Mouse (Mus musculus) forebrain, embryonic 10.5 days (tissue): ENCODE data around the gene Kptn. TPM values are rescaled to one million over a fixed set of nuclear protein-coding genes. Genes with fewer than 3 reads are reported as not detected.

Experiments used
- DNase-seq: peaks from one replicate; pipeline ENCODE4 v3.0.0-alpha.2; 2017; ENCODE audit warnings: low spot score; ENCODE audit errors: extremely low spot score
- H3K27ac ChIP-seq: fragments of 300-500 bp; sonication (generic); 2 replicates; pipeline ENCODE4 v1.5.1; 2016; ENCODE audit warnings: mild to moderate bottlenecking
- H3K27me3 ChIP-seq: fragments of 300-500 bp; sonication (generic); 2 replicates; pipeline ENCODE4 v1.6.1; 2016; ENCODE audit warnings: mild to moderate bottlenecking; ENCODE audit not compliant: poor library complexity, severe bottlenecking
- H3K36me3 ChIP-seq: fragments of 300-500 bp; sonication (generic); replicated peaks from 2 replicates; pipeline ENCODE4 v1.6.1; 2016; ENCODE audit warnings: mild to moderate bottlenecking, moderate library complexity
- H3K4me1 ChIP-seq: fragments of 300-500 bp; sonication (generic); 2 replicates; pipeline ENCODE4 v1.6.1; 2016
- H3K4me3 ChIP-seq: fragments of 300-500 bp; sonication (generic); 2 replicates; pipeline ENCODE4 v1.5.1; 2016; ENCODE audit warnings: mild to moderate bottlenecking, moderate library complexity
- H3K9me3 ChIP-seq: fragments of 300-500 bp; sonication (generic); 2 replicates; pipeline ENCODE4 v1.6.1; 2016; ENCODE audit warnings: mild to moderate bottlenecking, moderate library complexity
- WGBS: fragments of 180-500 bp; shearing (Covaris S2); methylation state at CpG from one replicate; pipeline ENCODE4 v1.1.7; 2016; 5-methylcytosine and 5-hydroxymethylcytosine counted together
- polyA plus RNA-seq: library from polyadenylated mRNA; unstranded; fragments of >200 nt; fragmentation: Nextera tagmentation; extraction: Ambion mirVana; gene quantifications from 2 replicates; pipeline ENCODE4 v1.2.1, GENCODE M21; 2016

The Kptn gene
- polyA plus RNA-seq, 1 experiment from 2014 or later = 26.0 TPM

- peaks cover 61% of the 10 kb centered on the region for H3K36me3 ChIP-seq
- WGBS = 89% methylated on average over 5 of the region's 5 CpGs
- no peaks in the 10 kb centered on the region for H3K9me3 ChIP-seq
- H3K4me3 ChIP-seq = no peak overlapping the region
- H3K27ac ChIP-seq = no peak overlapping the region
- no peak for DNase-seq
- peaks cover 31% of the 10 kb centered on the region for H3K4me1 ChIP-seq
- no peaks in the 10 kb centered on the region for H3K27me3 ChIP-seq
Measured at GRCm38 (mm10) chr7:16102686-16103226, 16.9 kb upstream of the Kptn start.

GRCm38 (mm10) chr7:16103760-16104159 is 15.9 kb upstream of the Kptn start:
- Histone ChIP-seq H3K27me3 (no peaks in the 10 kb centered on the region), H3K9me3 (no peaks in the 10 kb centered on the region), H3K36me3 (peaks cover 71% of the 10 kb centered on the region), H3K4me1 (peaks cover 28% of the 10 kb centered on the region), H3K4me3 (no peak overlapping the region), H3K27ac (no peak overlapping the region)
- 75% methylated on average over 6 of the region's 6 CpGs for WGBS
- no peak for DNase-seq

GRCm38 (mm10) chr7:16104611-16105388 is 14.9 kb upstream of the Kptn start:
- H3K4me1 ChIP-seq = peaks cover 18% of the 10 kb centered on the region
- H3K9me3 ChIP-seq = no peaks in the 10 kb centered on the region
- no peak overlapping the region for H3K4me3 ChIP-seq
- WGBS = 90% methylated on average over 7 of the region's 7 CpGs
- DNase-seq = no peak
- no peaks in the 10 kb centered on the region for H3K27me3 ChIP-seq
- no peak overlapping the region for H3K27ac ChIP-seq
- H3K36me3 ChIP-seq = peaks cover 81% of the 10 kb centered on the region

- Histone ChIP-seq H3K27ac (no peak overlapping the region), H3K27me3 (no peaks in the 10 kb centered on the region), H3K36me3 (peaks cover 88% of the 10 kb centered on the region), H3K9me3 (no peaks in the 10 kb centered on the region), H3K4me1 (no peaks in the 10 kb centered on the region), H3K4me3 (no peak overlapping the region)
- 89% methylated on average over 9 of the region's 9 CpGs for WGBS
- no peak for DNase-seq
Measured at GRCm38 (mm10) chr7:16108886-16109542, 10.7 kb upstream of the Kptn start.

- Histone ChIP-seq H3K36me3 (peaks cover 88% of the 10 kb centered on the region), H3K4me1 (no peaks in the 10 kb centered on the region), H3K27ac (no peak overlapping the region), H3K27me3 (no peaks in the 10 kb centered on the region), H3K4me3 (no peak overlapping the region), H3K9me3 (no peaks in the 10 kb centered on the region)
- no peak for DNase-seq
- WGBS = 96% methylated on average over 8 of the region's 8 CpGs
Measured at GRCm38 (mm10) chr7:16110158-16110557, 9.5 kb upstream of the Kptn start.

GRCm38 (mm10) chr7:16111284-16112090 is 8.2 kb upstream of the Kptn start:
- Histone ChIP-seq H3K27ac (no peak overlapping the region), H3K27me3 (no peaks in the 10 kb centered on the region), H3K9me3 (no peaks in the 10 kb centered on the region), H3K4me3 (no peak overlapping the region), H3K36me3 (peaks cover 96% of the 10 kb centered on the region), H3K4me1 (no peaks in the 10 kb centered on the region)
- no peak for DNase-seq
- WGBS = 92% methylated on average over 7 of the region's 7 CpGs

- H3K27me3 ChIP-seq = no peaks in the 10 kb centered on the region
- H3K4me1 ChIP-seq = peaks cover 16% of the 10 kb centered on the region
- H3K27ac ChIP-seq = no peak overlapping the region
- peaks cover 65% of the 10 kb centered on the region for H3K36me3 ChIP-seq
- H3K4me3 ChIP-seq = no peak overlapping the region
- 92% methylated on average over 7 of the region's 7 CpGs for WGBS
- DNase-seq = no peak
- no peaks in the 10 kb centered on the region for H3K9me3 ChIP-seq
Measured at GRCm38 (mm10) chr7:16116418-16116817, 3.3 kb upstream of the Kptn start.

GRCm38 (mm10) chr7:16117100-16117499 is 2.6 kb upstream of the Kptn start:
- H3K9me3 ChIP-seq = no peaks in the 10 kb centered on the region
- no peak overlapping the region for H3K27ac ChIP-seq
- H3K4me3 ChIP-seq = no peak overlapping the region
- no peaks in the 10 kb centered on the region for H3K27me3 ChIP-seq
- peaks cover 16% of the 10 kb centered on the region for H3K4me1 ChIP-seq
- DNase-seq = no peak
- H3K36me3 ChIP-seq = peaks cover 58% of the 10 kb centered on the region
- WGBS = 91% methylated on average over 3 of the region's 3 CpGs

GRCm38 (mm10) chr7:16120262-16120600 is 536 bp downstream of the Kptn start:
- peak overlapping the region; percentile 79 for H3K4me3 ChIP-seq
- no peak for DNase-seq
- peak overlapping the region; percentile 95 for H3K27ac ChIP-seq
- H3K36me3 ChIP-seq = peaks cover 33% of the 10 kb centered on the region
- H3K27me3 ChIP-seq = no peaks in the 10 kb centered on the region
- peaks cover 16% of the 10 kb centered on the region for H3K4me1 ChIP-seq
- WGBS = 49% methylated on average over 9 of the region's 9 CpGs
- no peaks in the 10 kb centered on the region for H3K9me3 ChIP-seq

- DNase-seq = no peak
- Histone ChIP-seq H3K27ac (no peak overlapping the region), H3K27me3 (0 out of 2 replicates have a peak, but pooled peaks cover 5% of the 10 kb centered on the region), H3K4me1 (peaks cover 23% of the 10 kb centered on the region), H3K4me3 (no peak overlapping the region), H3K9me3 (no peaks in the 10 kb centered on the region), H3K36me3 (peaks cover 14% of the 10 kb centered on the region; the same call in 1 of the 2 replicates)
- WGBS = 83% methylated on average over 9 of the region's 9 CpGs
Measured at GRCm38 (mm10) chr7:16125829-16126228, 6.1 kb downstream of the Kptn start.

- no peak for DNase-seq
- Histone ChIP-seq H3K9me3 (no peaks in the 10 kb centered on the region), H3K4me1 (peaks cover 47% of the 10 kb centered on the region), H3K27me3 (peaks cover 18% of the 10 kb centered on the region), H3K27ac (no peak overlapping the region), H3K4me3 (no peak overlapping the region), H3K36me3 (peaks cover 13% of the 10 kb centered on the region; the same call in 1 of the 2 replicates)
- 91% methylated on average over 6 of the region's 6 CpGs for WGBS
Measured at GRCm38 (mm10) chr7:16128344-16128743, 8.6 kb downstream of the Kptn start.

- H3K27ac ChIP-seq = peak overlapping the region; percentile 88; the same call in 1 of the 2 replicates
- H3K4me1 ChIP-seq = peaks cover 52% of the 10 kb centered on the region
- peak overlapping the region; percentile 75 for H3K4me3 ChIP-seq
- peaks cover 18% of the 10 kb centered on the region for H3K27me3 ChIP-seq
- DNase-seq = no peak
- WGBS = 67% methylated on average over 5 of the region's 5 CpGs
- no peaks in the 10 kb centered on the region for H3K9me3 ChIP-seq
- H3K36me3 ChIP-seq = peaks cover 13% of the 10 kb centered on the region; the same call in 1 of the 2 replicates
Measured at GRCm38 (mm10) chr7:16128899-16129298, 9.2 kb downstream of the Kptn start.
